Mouse (Mus musculus) intestine, embryonic 14.5 days (tissue): Measurements from ENCODE around the gene Lrmda. TPM values are rescaled to one million over a fixed set of nuclear protein-coding genes. Genes with fewer than 3 reads are reported as not detected.

ENCODE experiments used
- ATAC-seq: fragments of 200-750 bp; cut with Nextera tagmentation; replicated peaks from 2 replicates; pipeline ENCODE4 v1.8.0; 2017; ENCODE audit warnings: low read depth, moderate number of reproducible peaks, moderate TSS enrichment, moderate library complexity; ENCODE audit not compliant: low FRiP score, low TSS enrichment
- DNase-seq: peaks from one replicate; pipeline ENCODE4 v3.0.0-alpha.2; 2018; ENCODE audit warnings: low spot score
- H3K27ac ChIP-seq: fragments of 300-500 bp; sonication (generic); 2 replicates; pipeline ENCODE4 v1.5.1; 2014; ENCODE audit warnings: low read depth, mild to moderate bottlenecking, control low read depth
- H3K27me3 ChIP-seq: fragments of 300-500 bp; sonication (generic); replicated peaks from 2 replicates; pipeline ENCODE4 v1.6.1; 2014; ENCODE audit warnings: low read length, control low read depth; ENCODE audit not compliant: control insufficient read depth, insufficient read depth
- H3K36me3 ChIP-seq: fragments of 300-500 bp; sonication (generic); 2 replicates; pipeline ENCODE4 v1.6.1; 2014; ENCODE audit warnings: low read length, control low read depth; ENCODE audit not compliant: control insufficient read depth, insufficient read depth
- H3K4me1 ChIP-seq: fragments of 300-500 bp; sonication (generic); replicated peaks from 2 replicates; pipeline ENCODE4 v1.6.1; 2014; ENCODE audit warnings: low read length, control low read depth, mixed read lengths; ENCODE audit not compliant: control insufficient read depth, insufficient read depth
- H3K4me2 ChIP-seq: fragments of 300-500 bp; sonication (generic); 2 replicates; pipeline ENCODE4 v1.6.1; 2014; ENCODE audit warnings: low read length
- H3K4me3 ChIP-seq: fragments of 300-500 bp; sonication (generic); 2 replicates; pipeline ENCODE4 v1.5.1; 2014; ENCODE audit warnings: low read depth, low read length, control low read depth, mixed read lengths
- H3K9ac ChIP-seq: fragments of 300-500 bp; sonication (generic); 2 replicates; pipeline ENCODE4 v1.6.1; 2014; ENCODE audit warnings: mild to moderate bottlenecking, low read length
- H3K9me3 ChIP-seq: fragments of 300-500 bp; sonication (generic); 2 replicates; pipeline ENCODE4 v1.6.1; 2016; ENCODE audit warnings: low read length, control low read depth; ENCODE audit not compliant: control insufficient read depth
- WGBS: fragments of 180-500 bp; shearing (Covaris S2); extraction: QIAGEN DNeasy Blood & Tissue Kit; methylation state at CpG from one replicate; pipeline ENCODE4 v1.1.7; 2014; 5-methylcytosine and 5-hydroxymethylcytosine counted together
- polyA plus RNA-seq: library from polyadenylated mRNA; unstranded; fragments of >200 nt; fragmentation: Nextera tagmentation; extraction: Ambion mirVana; gene quantifications from 2 replicates; pipeline ENCODE4 v1.2.1, GENCODE M21; 2014

Lrmda gene
- polyA plus RNA-seq, 1 experiment from 2014 or later = 0.70 TPM

- Histone ChIP-seq H3K4me1 (peaks cover 51% of the 10 kb centered on the region), H3K9me3 (peaks cover 5% of the 10 kb centered on the region; the same call in 1 of the 2 replicates), H3K4me3 (no peak overlapping the region), H3K27me3 (no peaks in the 10 kb centered on the region), H3K27ac (peak overlapping the region; percentile 54), H3K4me2 (no peak overlapping the region; the same call in 1 of the 2 replicates), H3K36me3 (no peaks in the 10 kb centered on the region), H3K9ac (no peak overlapping the region)
- DNase-seq = peak; percentile 68
- peak; percentile 82 for ATAC-seq
- 3% methylated on average over 5 of the region's 5 CpGs for WGBS
Observed at GRCm38 (mm10) chr14:22090778-22091211, 71.3 kb downstream of the Lrmda start.

DNA sequence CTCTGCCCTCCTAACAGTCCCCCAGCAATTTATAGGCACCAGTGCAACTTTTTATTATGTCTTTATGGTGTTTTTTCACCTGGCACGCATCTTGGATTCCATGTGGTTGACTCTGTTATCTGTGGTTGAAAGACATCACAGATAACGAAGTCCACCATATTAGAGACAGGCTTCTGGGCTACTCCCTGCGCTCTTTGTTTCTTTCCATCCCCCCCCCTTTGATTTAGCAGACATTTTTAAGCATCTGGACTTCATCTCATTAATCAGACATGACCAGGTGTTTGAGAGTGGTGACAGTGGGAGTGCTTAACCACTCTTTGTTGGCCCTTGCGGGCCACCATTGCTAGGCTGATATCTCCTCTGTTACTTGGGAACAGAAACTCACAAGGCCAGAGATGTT, 71.8 kb downstream of the Lrmda start:
- 18% methylated on average over 4 of the region's 4 CpGs for WGBS
- ATAC-seq (peak; percentile 40), DNase-seq (no peak)
- Histone ChIP-seq H3K27ac (peak overlapping the region; percentile 54), H3K4me3 (no peak overlapping the region), H3K27me3 (no peaks in the 10 kb centered on the region), H3K36me3 (no peaks in the 10 kb centered on the region), H3K4me1 (peaks cover 56% of the 10 kb centered on the region), H3K9ac (no peak overlapping the region), H3K4me2 (no peak overlapping the region), H3K9me3 (peaks cover 5% of the 10 kb centered on the region; the same call in 1 of the 2 replicates)

GRCm38 (mm10) chr14:22093124-22093523, 73.6 kb downstream of the Lrmda start:
- 21% methylated on average over 8 of the region's 8 CpGs for WGBS
- H3K4me1 ChIP-seq = peaks cover 56% of the 10 kb centered on the region
- ATAC-seq = no peak

DNA sequence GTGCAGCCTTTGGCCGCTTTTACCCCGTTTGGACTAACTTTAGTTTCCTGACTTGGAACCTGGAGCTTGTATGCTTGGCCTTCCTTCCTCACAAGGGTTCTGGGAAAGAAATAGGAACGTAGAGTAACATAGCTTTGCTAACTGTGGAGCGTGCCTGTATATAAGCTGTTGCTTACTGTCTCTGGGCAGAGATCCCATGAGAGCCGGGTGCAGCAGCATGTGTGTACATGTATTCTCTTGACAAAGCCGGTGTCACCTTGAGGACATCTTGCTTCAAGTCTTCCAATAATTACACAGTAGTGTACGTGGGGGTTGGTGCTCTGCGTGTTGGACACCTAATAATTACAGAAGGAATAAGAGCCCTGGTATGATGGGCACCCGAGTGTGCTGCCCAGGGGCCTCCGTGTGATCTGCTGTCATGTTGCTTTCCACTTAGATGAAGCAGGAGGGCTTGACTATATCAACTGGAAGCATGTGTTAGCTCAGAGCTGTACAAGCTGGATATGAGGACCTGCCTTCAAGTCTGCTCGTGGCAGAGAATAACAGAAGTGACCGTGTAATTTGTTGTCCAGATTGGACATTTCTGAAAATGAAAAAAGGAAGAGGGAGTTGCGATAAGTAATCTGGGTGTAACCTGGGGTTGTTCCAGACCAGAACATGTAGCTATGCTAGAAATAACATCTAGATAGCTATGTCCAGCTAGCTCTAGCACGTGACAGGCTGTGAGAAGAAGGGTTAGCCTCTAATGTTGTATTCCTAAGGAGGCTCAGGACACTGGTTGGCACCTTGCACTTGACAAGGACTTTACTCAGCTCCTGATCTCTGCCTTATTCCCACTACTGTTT, 82.7 kb downstream of the Lrmda start:
- H3K27ac ChIP-seq = no peak overlapping the region
- no peak overlapping the region for H3K4me3 ChIP-seq
- H3K36me3 ChIP-seq = no peaks in the 10 kb centered on the region
- no peaks in the 10 kb centered on the region for H3K4me1 ChIP-seq
- no peak overlapping the region for H3K9ac ChIP-seq
- WGBS = 89% methylated on average over 14 of the region's 14 CpGs
- no peak for ATAC-seq
- H3K9me3 ChIP-seq = peaks cover 5% of the 10 kb centered on the region; the same call in 1 of the 2 replicates
- DNase-seq = no peak
- H3K4me2 ChIP-seq = no peak overlapping the region
- H3K27me3 ChIP-seq = no peaks in the 10 kb centered on the region; the same call in 1 of the 2 replicates

More at GRCm38 (mm10) chr14:22093124-22093523, 73.6 kb downstream of the Lrmda start:
- H3K36me3 ChIP-seq = no peaks in the 10 kb centered on the region
- H3K27me3 ChIP-seq = no peaks in the 10 kb centered on the region
- peaks cover 4% of the 10 kb centered on the region; the same call in 1 of the 2 replicates for H3K9me3 ChIP-seq
- H3K4me3 ChIP-seq = no peak overlapping the region
- peak overlapping the region; percentile 1; the same call in 1 of the 2 replicates for H3K27ac ChIP-seq
- no peak overlapping the region for H3K4me2 ChIP-seq
- DNase-seq = no peak
- H3K9ac ChIP-seq = no peak overlapping the region

- Histone ChIP-seq H3K9me3 (no peaks in the 10 kb centered on the region), H3K9ac (no peak overlapping the region), H3K4me2 (no peak overlapping the region), H3K27ac (no peak overlapping the region), H3K27me3 (no peaks in the 10 kb centered on the region; the same call in 1 of the 2 replicates), H3K4me3 (no peak overlapping the region), H3K36me3 (no peaks in the 10 kb centered on the region), H3K4me1 (0 out of 2 replicates have a peak, but pooled peaks cover 4% of the 10 kb centered on the region)
- ATAC-seq (0 out of 2 replicates have a peak, but pooled peaks have one; percentile 50), DNase-seq (no peak)
- 41% methylated on average over 4 of the region's 4 CpGs for WGBS
Observed at GRCm38 (mm10) chr14:22105855-22106254, 86.3 kb downstream of the Lrmda start.

- Histone ChIP-seq H3K4me1 (0 out of 2 replicates have a peak, but pooled peaks cover 4% of the 10 kb centered on the region), H3K4me2 (no peak overlapping the region), H3K9ac (no peak overlapping the region), H3K9me3 (no peaks in the 10 kb centered on the region), H3K36me3 (no peaks in the 10 kb centered on the region), H3K27me3 (no peaks in the 10 kb centered on the region; the same call in 1 of the 2 replicates), H3K4me3 (no peak overlapping the region), H3K27ac (no peak overlapping the region)
- WGBS = 76% methylated on average over 3 of the region's 3 CpGs
- DNase-seq = no peak
- no peak for ATAC-seq
Observed at GRCm38 (mm10) chr14:22106777-22107176, 87.3 kb downstream of the Lrmda start.

DNA sequence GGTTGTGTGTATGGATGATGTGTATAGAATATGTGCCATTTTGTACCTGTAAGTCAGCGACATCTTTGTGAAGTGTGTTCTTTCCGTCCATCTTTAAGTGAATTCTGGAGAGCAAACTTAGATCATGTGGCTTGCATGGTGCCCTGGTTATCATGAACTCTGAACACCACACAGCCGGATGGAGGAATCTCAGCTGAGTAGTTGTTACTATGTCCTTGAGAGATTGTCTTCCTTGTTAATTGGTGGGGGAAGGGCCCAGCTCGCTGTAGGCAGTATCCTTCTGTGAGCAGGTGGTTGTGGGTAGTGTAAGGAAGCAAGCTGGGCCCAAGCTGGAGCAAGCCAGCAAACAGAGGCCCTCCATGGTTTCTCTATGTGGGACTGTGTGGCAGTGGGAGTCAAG, 89.9 kb downstream of the Lrmda start:
- ATAC-seq = no peak

DNA sequence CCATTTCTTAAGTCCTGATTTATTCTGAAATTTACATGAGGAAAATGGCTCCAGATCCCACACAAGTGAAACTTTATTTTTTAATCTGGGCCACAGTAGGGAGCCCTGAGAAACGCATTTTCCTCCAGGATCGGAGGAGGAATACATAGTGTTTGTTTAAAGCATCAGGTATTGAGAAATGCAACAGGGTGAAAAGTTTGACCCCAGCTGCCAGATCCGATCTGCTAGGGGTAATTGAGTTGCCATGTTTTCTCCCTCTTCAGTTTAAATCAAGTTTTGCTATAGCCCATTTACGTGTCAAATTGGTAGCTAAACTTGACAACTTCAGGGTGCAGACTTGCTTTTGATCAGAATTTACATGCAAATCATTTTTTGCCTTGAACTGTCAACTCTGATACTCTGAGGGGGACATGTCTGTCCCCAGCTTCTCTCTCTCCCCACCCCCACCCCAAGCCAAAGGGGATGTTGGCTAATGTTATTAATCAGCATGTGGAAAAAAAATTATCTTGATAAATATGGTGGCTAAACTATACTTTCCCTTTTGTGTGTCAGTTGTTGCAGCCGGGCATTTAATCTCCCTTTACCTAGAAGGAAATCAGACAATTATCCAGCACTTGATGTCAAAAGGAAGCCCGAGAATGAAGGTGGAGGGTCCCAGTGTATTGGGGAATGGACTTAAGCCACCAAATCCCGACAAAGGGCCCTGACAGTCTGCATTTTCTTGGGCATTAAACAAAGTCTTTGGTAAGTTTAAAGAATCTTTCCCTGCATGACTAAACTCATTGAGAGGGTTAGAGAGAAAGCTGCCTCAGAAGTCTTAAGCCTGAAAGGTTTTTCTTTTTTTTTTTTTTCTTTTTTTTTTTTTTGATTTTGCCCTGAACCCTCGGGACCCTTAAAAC, 94.2 kb downstream of the Lrmda start:
- no peak overlapping the region for H3K4me3 ChIP-seq
- DNase-seq (no peak), ATAC-seq (no peak)
- H3K4me2 ChIP-seq = no peak overlapping the region
- H3K27ac ChIP-seq = no peak overlapping the region
- WGBS = 60% methylated on average over 8 of the region's 8 CpGs
- H3K4me1 ChIP-seq = peaks cover 14% of the 10 kb centered on the region; the same call in 1 of the 2 replicates
- H3K9ac ChIP-seq = no peak overlapping the region
- H3K27me3 ChIP-seq = no peaks in the 10 kb centered on the region
- no peaks in the 10 kb centered on the region for H3K9me3 ChIP-seq
- no peaks in the 10 kb centered on the region for H3K36me3 ChIP-seq

More for the DNA sequence above, 89.9 kb downstream of the Lrmda start:
- no peak overlapping the region for H3K4me2 ChIP-seq
- no peak overlapping the region for H3K4me3 ChIP-seq
- no peaks in the 10 kb centered on the region for H3K9me3 ChIP-seq
- H3K4me1 ChIP-seq = peaks cover 6% of the 10 kb centered on the region; the same call in 1 of the 2 replicates
- H3K27me3 ChIP-seq = no peaks in the 10 kb centered on the region; the same call in 1 of the 2 replicates
- no peak overlapping the region for H3K9ac ChIP-seq
- no peak overlapping the region for H3K27ac ChIP-seq
- H3K36me3 ChIP-seq = no peaks in the 10 kb centered on the region
- 61% methylated on average over 4 of the region's 4 CpGs for WGBS
- DNase-seq = no peak
